Mouse (Mus musculus): Measurements from ENCODE around the gene Pde9a. TPM values are rescaled to one million over a fixed set of nuclear protein-coding genes. Genes with fewer than 3 reads are reported as not detected.

The Pde9a gene
- polyA plus RNA-seq, 1 experiment: 0.15 TPM

- H3ac ChIP-seq (ENCODE audit: control insufficient read depth, insufficient read length, low read depth): no peak overlapping the region
- H3K79me3 ChIP-seq (ENCODE audit: low read depth): no peaks in the 10 kb centered on the region
- H3K27me3 ChIP-seq (ENCODE audit: control insufficient read depth, insufficient read depth, insufficient read length): peaks cover 5% of the 10 kb centered on the region
- no peak overlapping the region for H3K4me3 ChIP-seq (ENCODE audit: insufficient read depth, poor library complexity, severe bottlenecking)
- no peaks in the 10 kb centered on the region for H3K79me2 ChIP-seq (ENCODE audit: control insufficient read depth, insufficient read depth)
- H3K36me3 ChIP-seq (ENCODE audit: control insufficient read depth, insufficient read depth): no peaks in the 10 kb centered on the region
- TF ChIP-seq CEBPB (IDR thresholded peaks at IDR 0.05; ENCODE audit: low read depth) (no peak), MAX (IDR thresholded peaks at IDR 0.05) (no peak), MYOG (IDR thresholded peaks at IDR 0.05; ENCODE audit: control insufficient read depth, extremely low read depth, insufficient read length) (no peak), MYOD1 (IDR thresholded peaks at IDR 0.05; ENCODE audit: control insufficient read depth, insufficient read length, low read depth) (no peak), USF1 (IDR thresholded peaks at IDR 0.05; ENCODE audit: low read depth) (no peak), CTCF (IDR thresholded peaks at IDR 0.05; ENCODE audit: control insufficient read depth, insufficient read depth, insufficient read length) (no peak), FOSL1 (IDR thresholded peaks at IDR 0.05; ENCODE audit: insufficient read depth, low read length, poor library complexity, severe bottlenecking) (no peak)
These were observed 15.2 kb downstream of the Pde9a start for GRCm38 (mm10) chr17:31401160-31401559.

- no peak overlapping the region for H3K4me3 ChIP-seq (ENCODE audit: insufficient read depth, poor library complexity, severe bottlenecking)
- TF ChIP-seq USF1 (IDR thresholded peaks at IDR 0.05; ENCODE audit: low read depth) (no peak), FOSL1 (IDR thresholded peaks at IDR 0.05; ENCODE audit: insufficient read depth, low read length, poor library complexity, severe bottlenecking) (no peak), CEBPB (IDR thresholded peaks at IDR 0.05; ENCODE audit: low read depth) (no peak), MYOG (IDR thresholded peaks at IDR 0.05; ENCODE audit: control insufficient read depth, extremely low read depth, insufficient read length) (no peak), CTCF (IDR thresholded peaks at IDR 0.05; ENCODE audit: control insufficient read depth, insufficient read depth, insufficient read length) (no peak), MYOD1 (IDR thresholded peaks at IDR 0.05; ENCODE audit: control insufficient read depth, insufficient read length, low read depth) (no peak), MAX (IDR thresholded peaks at IDR 0.05) (no peak)
- no peaks in the 10 kb centered on the region for H3K36me3 ChIP-seq (ENCODE audit: control insufficient read depth, insufficient read depth)
These were observed 16.7 kb downstream of the Pde9a start for GRCm38 (mm10) chr17:31402713-31403112.

GRCm38 (mm10) chr17:31405694-31406227, 19.8 kb downstream of the Pde9a start:
- H3ac ChIP-seq (ENCODE audit: control insufficient read depth, insufficient read length, low read depth): no peak overlapping the region
- TF ChIP-seq FOSL1 (IDR thresholded peaks at IDR 0.05; ENCODE audit: insufficient read depth, low read length, poor library complexity, severe bottlenecking) (no peak), MAX (IDR thresholded peaks at IDR 0.05) (no peak), CEBPB (IDR thresholded peaks at IDR 0.05; ENCODE audit: low read depth) (no peak), MYOG (IDR thresholded peaks at IDR 0.05; ENCODE audit: control insufficient read depth, extremely low read depth, insufficient read length) (no peak), CTCF (IDR thresholded peaks at IDR 0.05; ENCODE audit: control insufficient read depth, insufficient read depth, insufficient read length) (no peak), MYOD1 (IDR thresholded peaks at IDR 0.05; ENCODE audit: control insufficient read depth, insufficient read length, low read depth) (no peak), USF1 (IDR thresholded peaks at IDR 0.05; ENCODE audit: low read depth) (no peak)
- H3K79me2 ChIP-seq (ENCODE audit: control insufficient read depth, insufficient read depth): no peaks in the 10 kb centered on the region
- no peaks in the 10 kb centered on the region for H3K79me3 ChIP-seq (ENCODE audit: low read depth)
- H3K36me3 ChIP-seq (ENCODE audit: control insufficient read depth, insufficient read depth): no peaks in the 10 kb centered on the region
- no peak overlapping the region for H3K4me3 ChIP-seq (ENCODE audit: insufficient read depth, poor library complexity, severe bottlenecking)
- H3K27me3 ChIP-seq (ENCODE audit: control insufficient read depth, insufficient read depth, insufficient read length): peaks cover 4% of the 10 kb centered on the region

More at GRCm38 (mm10) chr17:31402713-31403112, 16.7 kb downstream of the Pde9a start:
- Histone ChIP-seq H3K27me3 (ENCODE audit: control insufficient read depth, insufficient read depth, insufficient read length) (peaks cover 5% of the 10 kb centered on the region), H3K79me3 (ENCODE audit: low read depth) (no peaks in the 10 kb centered on the region), H3K79me2 (ENCODE audit: control insufficient read depth, insufficient read depth) (no peaks in the 10 kb centered on the region), H3ac (ENCODE audit: control insufficient read depth, insufficient read length, low read depth) (no peak overlapping the region)

- TF ChIP-seq CEBPB (IDR thresholded peaks at IDR 0.05; ENCODE audit: low read depth) (no peak), MAX (IDR thresholded peaks at IDR 0.05) (no peak), CTCF (IDR thresholded peaks at IDR 0.05; ENCODE audit: control insufficient read depth, insufficient read depth, insufficient read length) (no peak), FOSL1 (IDR thresholded peaks at IDR 0.05; ENCODE audit: insufficient read depth, low read length, poor library complexity, severe bottlenecking) (no peak), USF1 (IDR thresholded peaks at IDR 0.05; ENCODE audit: low read depth) (no peak)
- no peaks in the 10 kb centered on the region for H3K79me3 ChIP-seq (ENCODE audit: low read depth)
- peaks cover 23% of the 10 kb centered on the region for H3K27me3 ChIP-seq (ENCODE audit: control insufficient read depth, insufficient read depth, insufficient read length)
- no peak overlapping the region for H3K4me3 ChIP-seq (ENCODE audit: insufficient read depth, poor library complexity, severe bottlenecking)
- H3ac ChIP-seq (ENCODE audit: control insufficient read depth, insufficient read length, low read depth): no peak overlapping the region
- H3K79me2 ChIP-seq (ENCODE audit: control insufficient read depth, insufficient read depth): no peaks in the 10 kb centered on the region
- no peaks in the 10 kb centered on the region for H3K36me3 ChIP-seq (ENCODE audit: control insufficient read depth, insufficient read depth)
These were observed 23.8 kb downstream of the Pde9a start for GRCm38 (mm10) chr17:31409741-31410350.

GRCm38 (mm10) chr17:31415258-31415657, 29.2 kb downstream of the Pde9a start:
- no peak for TF ChIP-seq CTCF (IDR thresholded peaks at IDR 0.05; ENCODE audit: control insufficient read depth, insufficient read depth, insufficient read length)
- TF ChIP-seq FOSL1 (IDR thresholded peaks at IDR 0.05; ENCODE audit: insufficient read depth, low read length, poor library complexity, severe bottlenecking): no peak
- H3K4me3 ChIP-seq (ENCODE audit: insufficient read depth, poor library complexity, severe bottlenecking): no peak overlapping the region
- H3K79me3 ChIP-seq (ENCODE audit: low read depth): no peaks in the 10 kb centered on the region
- no peak overlapping the region for H3ac ChIP-seq (ENCODE audit: control insufficient read depth, insufficient read length, low read depth)
- no peaks in the 10 kb centered on the region for H3K79me2 ChIP-seq (ENCODE audit: control insufficient read depth, insufficient read depth)
- no peaks in the 10 kb centered on the region for H3K36me3 ChIP-seq (ENCODE audit: control insufficient read depth, insufficient read depth)
- peaks cover 63% of the 10 kb centered on the region for H3K27me3 ChIP-seq (ENCODE audit: control insufficient read depth, insufficient read depth, insufficient read length)
